Mouse (Mus musculus): ENCODE measurements at regions not wholly inside any gene's neighbourhood (a gene's known extent, or its start where the extent isn't known, plus 50 kb on each side); places are given as distances from the start of the nearest gene placed in this dataset.

DNA sequence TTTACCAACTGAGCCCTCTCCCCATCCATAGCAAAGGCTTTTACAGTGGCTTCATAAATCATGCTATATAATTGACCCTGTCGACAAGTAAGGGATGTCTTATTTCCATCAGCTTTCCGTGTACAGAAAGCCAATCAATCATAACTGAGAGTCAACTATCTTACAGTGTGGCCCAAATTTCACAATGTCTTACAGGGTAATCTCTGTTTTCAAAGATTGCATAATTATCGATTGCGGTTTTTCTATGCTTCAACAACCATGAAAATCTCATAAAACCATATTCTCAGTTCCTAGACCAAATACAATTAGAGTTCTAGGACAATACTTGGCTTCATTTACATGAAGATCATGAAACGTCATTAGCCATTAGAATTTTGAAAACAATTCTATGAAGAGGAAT is 56.1 kb upstream of the Samsn1 start:
- TF ChIP-seq POLR2A (IDR thresholded peaks at IDR 0.05; ENCODE audit: control insufficient read depth, extremely low read depth, insufficient read depth, low read length, poor library complexity) = no peak
- TF ChIP-seq CTCF (IDR thresholded peaks at IDR 0.05; ENCODE audit: borderline replicate concordance, control insufficient read depth, extremely low read depth, insufficient read depth, low read length, poor library complexity) = no peak

Measured in thymus, adult 2 months (tissue).